14 mouse cellular contexts compared by ENCODE assay signal in genomic region chr5:92144954-92145708, GRCm38 (mm10). TPM values are rescaled to one million over a fixed set of nuclear protein-coding genes. Genes with fewer than 3 reads are reported as not detected.
DNase-seq lines count a peak whose midpoint lies in the region; ATAC-seq and TF ChIP-seq lines count a peak whose summit lies in the region.
"Had no signal": no experiment of that assay in that cellular context is flagged by ENCODE, and none has a peak within 500 bp of the region (broad histone marks: within the 10 kb centered on the region; RNA-seq: fewer than 3 reads in every experiment).

No protein-coding gene starts in this region.

- WGBS in neural tube, embryonic 15.5 days, result 82% methylated on average over 7 of the region's 7 CpGs
- WGBS in macrophage (ENCODE audit: missing documents), result 56% methylated on average over 6 of the region's 7 CpGs
- 95% methylated on average over 7 of the region's 7 CpGs for WGBS in forebrain, embryonic 13.5 days

- ATAC-seq in neural tube, embryonic 15.5 days (ENCODE audit: low FRiP score), result peak; percentile 35; the same call in 1 of the 2 replicates
- peak; percentile 55; the same call in 1 of the 2 replicates for ATAC-seq in common myeloid progenitor, adult 5-6 weeks (replicated peaks; ENCODE audit: low read depth, poor library complexity, severe bottlenecking)
- ATAC-seq in forebrain, embryonic 13.5 days, result no peak

- H3K9ac ChIP-seq in neural tube, embryonic 15.5 days (replicated peaks), result no peak overlapping the region
- H3K9ac ChIP-seq in forebrain, embryonic 13.5 days, result no peak overlapping the region
- H3K9ac ChIP-seq: embryonic facial prominence, embryonic 12.5 days; hindbrain, embryonic 14.5 days had no signal

- DNase-seq in neural tube, embryonic 10.5 days (ENCODE audit: extremely low spot score, low spot score), result no peak
- DNase-seq in thymus, postnatal 14 days, result no peak
- DNase-seq in layer of hippocampus, adult 2 months (ENCODE audit: low spot score in 2 of 2), result no peak
- DNase-seq: cerebellum, adult 11 months; cerebellum, postnatal 36 days; kidney, adult 8-10 months; right cerebral cortex, postnatal 14 days had no signal

- H3K4me1 ChIP-seq in neural tube, embryonic 15.5 days, result peaks cover 5% of the 10 kb centered on the region; the same call in 1 of the 2 replicates
- no peaks in the 10 kb centered on the region; the same call in 1 of the 2 replicates for H3K4me1 ChIP-seq in forebrain, embryonic 13.5 days
- H3K4me1 ChIP-seq: embryonic facial prominence, embryonic 12.5 days had no signal

- H3K36me3 ChIP-seq in neural tube, embryonic 15.5 days, result no peaks in the 10 kb centered on the region
- H3K36me3 ChIP-seq in macrophage (ENCODE audit: inconsistent target), result no peaks in the 10 kb centered on the region
- 0 out of 2 replicates have a peak, but pooled peaks cover 3% of the 10 kb centered on the region for H3K36me3 ChIP-seq in forebrain, embryonic 13.5 days (ENCODE audit: poor library complexity, severe bottlenecking)

- no peak overlapping the region for H3K4me2 ChIP-seq in neural tube, embryonic 15.5 days
- no peak overlapping the region for H3K4me2 ChIP-seq in forebrain, embryonic 13.5 days
- H3K4me2 ChIP-seq: embryonic facial prominence, embryonic 12.5 days; hindbrain, embryonic 14.5 days had no signal

- H3K27me3 ChIP-seq in neural tube, embryonic 15.5 days (replicated peaks), result no peaks in the 10 kb centered on the region
- H3K27me3 ChIP-seq in forebrain, embryonic 13.5 days, result no peaks in the 10 kb centered on the region
- H3K27me3 ChIP-seq: embryonic facial prominence, embryonic 12.5 days had no signal

- no peak overlapping the region for H3K4me3 ChIP-seq in neural tube, embryonic 15.5 days (replicated peaks)
- H3K4me3 ChIP-seq in macrophage (ENCODE audit: inconsistent target), result no peak overlapping the region
- H3K4me3 ChIP-seq in layer of hippocampus, adult 2 months, result no peak overlapping the region
- no peak overlapping the region for H3K4me3 ChIP-seq in forebrain, embryonic 13.5 days
- H3K4me3 ChIP-seq: embryonic facial prominence, embryonic 12.5 days; heart, embryonic 10.5 days had no signal

- H3K27ac ChIP-seq in neural tube, embryonic 15.5 days (replicated peaks), result no peak overlapping the region
- peak overlapping the region; percentile 48 for H3K27ac ChIP-seq in macrophage
- no peak overlapping the region for H3K27ac ChIP-seq in layer of hippocampus, adult 2 months
- no peak overlapping the region for H3K27ac ChIP-seq in forebrain, embryonic 13.5 days
- H3K27ac ChIP-seq: embryonic facial prominence, embryonic 12.5 days; heart, embryonic 10.5 days; hindbrain, embryonic 14.5 days had no signal

- no peaks in the 10 kb centered on the region for H3K9me3 ChIP-seq in neural tube, embryonic 15.5 days (replicated peaks)
- no peaks in the 10 kb centered on the region for H3K9me3 ChIP-seq in forebrain, embryonic 13.5 days (replicated peaks)
- H3K9me3 ChIP-seq: embryonic facial prominence, embryonic 12.5 days; heart, embryonic 10.5 days had no signal

- peaks cover 98% of the 10 kb centered on the region for H3K79me2 ChIP-seq in macrophage (ENCODE audit: inconsistent target)

- no peak for TF ChIP-seq CTCF in layer of hippocampus, adult 2 months (conservative IDR thresholded peaks at IDR 0.05)

RNA-seq across cellular contexts. Expression of gene Uso1, which starts 7.4 kb away (rescaled TPM):
- 36.5 and 37.9 TPM in 2 replicates for polyA plus RNA-seq in neural tube, embryonic 15.5 days (2015; fragmentation: Nextera tagmentation; extraction: Ambion mirVana)
- 24.9 and 25.6 TPM in 2 replicates for total RNA-seq in common myeloid progenitor, adult 5-6 weeks (2017)
- total RNA-seq in macrophage (2018; cell fraction: chromatin; rRNA removed), result 100 to 1,000 TPM in 20 of 26 experiments, 10 to 100 TPM in 6; 78.1 to 135 (median 108) TPM
- 10 to 100 TPM; 42.8 to 63.5 (median 55.3) TPM for total RNA-seq in macrophage (2018; cell fraction: cytosol; rRNA removed)
- total RNA-seq in macrophage (2018; cell fraction: nucleus; rRNA removed), result 100 to 1,000 TPM in 9 of 26 experiments, 10 to 100 TPM in 17; 70.1 to 131 (median 96.5) TPM
- polyA plus RNA-seq in macrophage (2018), result 47.9 to 67.1 TPM (median 62.5 TPM) in 3 replicates
- 10 to 100 TPM; 76.7 to 79.6 TPM for total RNA-seq in layer of hippocampus, adult 2 months (2021)
- 42.6 and 43.9 TPM in 2 replicates for polyA plus RNA-seq in forebrain, embryonic 13.5 days (2015; fragmentation: Nextera tagmentation; extraction: Ambion mirVana)
